Mouse (Mus musculus): ENCODE data around the gene Mettl24. TPM values are rescaled to one million over a fixed set of nuclear protein-coding genes. Genes with fewer than 3 reads are reported as not detected.
A peak's percentile ranks its signal among the peaks of the same experiment; 100 is the strongest.

The Mettl24 gene
- polyA plus RNA-seq, 1 experiment from 2014 or later, result 0.59 TPM

GRCm38 (mm10) chr10:40724342-40724741 is 41.3 kb downstream of the Mettl24 start:
- Histone ChIP-seq H3K9ac (no peak overlapping the region), H3K27ac (no peak overlapping the region), H3K36me3 (no peaks in the 10 kb centered on the region), H3K4me3 (no peak overlapping the region), H3K9me3 (replicated peaks) (no peaks in the 10 kb centered on the region), H3K4me1 (peaks cover 21% of the 10 kb centered on the region), H3K27me3 (no peaks in the 10 kb centered on the region), H3K4me2 (replicated peaks) (no peak overlapping the region)
- ATAC-seq (ENCODE audit: low FRiP score), result no peak
- 22% methylated on average over 6 of the region's 6 CpGs for WGBS

DNA sequence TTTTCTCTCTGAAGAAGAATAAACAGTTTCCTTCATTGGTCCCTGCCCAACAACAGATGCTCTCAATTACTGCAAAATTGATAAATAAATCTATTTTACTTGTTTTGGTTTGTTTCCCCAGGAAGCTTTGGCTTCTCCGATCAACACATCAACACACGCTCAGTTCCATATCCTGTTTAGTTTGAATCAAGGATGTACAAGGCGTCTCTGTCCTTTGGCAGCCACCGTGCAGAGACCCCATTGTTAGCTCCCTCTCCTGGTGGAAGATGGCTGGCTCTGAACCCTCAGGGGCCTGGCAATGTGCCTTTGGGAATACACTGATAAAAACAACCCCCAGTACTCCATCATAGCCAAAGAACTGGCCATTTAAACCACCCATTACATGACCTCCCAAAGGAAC is 42.0 kb downstream of the Mettl24 start:
- 46% methylated on average over 4 of the region's 4 CpGs for WGBS
- ATAC-seq (ENCODE audit: low FRiP score), result no peak

GRCm38 (mm10) chr10:40725471-40725870 is 42.4 kb downstream of the Mettl24 start:
- H3K4me1 ChIP-seq, result peaks cover 21% of the 10 kb centered on the region
- no peak overlapping the region for H3K27ac ChIP-seq
- no peak for ATAC-seq (ENCODE audit: low FRiP score)
- H3K9ac ChIP-seq, result no peak overlapping the region
- H3K27me3 ChIP-seq, result no peaks in the 10 kb centered on the region
- H3K36me3 ChIP-seq, result no peaks in the 10 kb centered on the region
- H3K4me3 ChIP-seq, result no peak overlapping the region
- H3K9me3 ChIP-seq (replicated peaks), result no peaks in the 10 kb centered on the region
- no peak overlapping the region for H3K4me2 ChIP-seq (replicated peaks)
- 86% methylated on average over 4 of the region's 4 CpGs for WGBS

More for the DNA sequence above, 42.0 kb downstream of the Mettl24 start:
- H3K27ac ChIP-seq, result no peak overlapping the region
- H3K9ac ChIP-seq, result no peak overlapping the region
- H3K36me3 ChIP-seq, result no peaks in the 10 kb centered on the region
- H3K4me2 ChIP-seq (replicated peaks), result no peak overlapping the region
- H3K4me1 ChIP-seq, result peaks cover 21% of the 10 kb centered on the region
- H3K4me3 ChIP-seq, result no peak overlapping the region
- no peaks in the 10 kb centered on the region for H3K27me3 ChIP-seq
- H3K9me3 ChIP-seq (replicated peaks), result no peaks in the 10 kb centered on the region

- Histone ChIP-seq H3K27me3 (no peaks in the 10 kb centered on the region), H3K36me3 (no peaks in the 10 kb centered on the region), H3K4me1 (peaks cover 21% of the 10 kb centered on the region), H3K27ac (no peak overlapping the region; the same call in 1 of the 2 replicates), H3K4me2 (replicated peaks) (no peak overlapping the region), H3K4me3 (no peak overlapping the region), H3K9me3 (replicated peaks) (no peaks in the 10 kb centered on the region), H3K9ac (no peak overlapping the region)
- 49% methylated on average over 11 of the region's 11 CpGs for WGBS
- ATAC-seq (ENCODE audit: low FRiP score), result peak; percentile 56; the same call in 1 of the 2 replicates
These were observed 43.3 kb downstream of the Mettl24 start for GRCm38 (mm10) chr10:40726288-40726902.

DNA sequence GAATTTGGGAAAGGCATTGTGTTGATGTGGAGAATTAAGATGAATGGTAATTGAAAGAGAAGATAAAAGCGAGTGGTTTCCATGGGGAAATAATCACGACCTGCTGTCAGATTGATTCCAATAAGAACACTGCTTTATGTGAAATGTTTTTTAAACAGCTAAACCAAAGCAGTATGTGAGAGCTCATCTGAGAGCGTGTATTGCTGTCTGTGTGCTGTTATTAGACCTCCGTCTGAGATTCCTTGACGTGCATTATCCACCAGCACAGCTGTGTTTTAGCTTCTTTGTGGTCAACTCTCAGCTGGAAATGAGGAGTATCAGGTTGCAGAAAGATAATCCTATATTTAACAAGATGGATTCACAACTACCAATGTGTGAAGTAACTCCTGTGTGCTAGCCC is 43.9 kb downstream of the Mettl24 start:
- 0 out of 2 replicates have a peak overlapping the region, but pooled peaks have one; percentile 57 for H3K27ac ChIP-seq
- no peak for ATAC-seq (ENCODE audit: low FRiP score)
- H3K4me3 ChIP-seq, result no peak overlapping the region
- 21% methylated on average over 5 of the region's 5 CpGs for WGBS
- no peaks in the 10 kb centered on the region for H3K9me3 ChIP-seq (replicated peaks)
- peaks cover 21% of the 10 kb centered on the region for H3K4me1 ChIP-seq
- H3K27me3 ChIP-seq, result no peaks in the 10 kb centered on the region
- H3K4me2 ChIP-seq (replicated peaks), result no peak overlapping the region
- H3K9ac ChIP-seq, result no peak overlapping the region
- H3K36me3 ChIP-seq, result no peaks in the 10 kb centered on the region

DNA sequence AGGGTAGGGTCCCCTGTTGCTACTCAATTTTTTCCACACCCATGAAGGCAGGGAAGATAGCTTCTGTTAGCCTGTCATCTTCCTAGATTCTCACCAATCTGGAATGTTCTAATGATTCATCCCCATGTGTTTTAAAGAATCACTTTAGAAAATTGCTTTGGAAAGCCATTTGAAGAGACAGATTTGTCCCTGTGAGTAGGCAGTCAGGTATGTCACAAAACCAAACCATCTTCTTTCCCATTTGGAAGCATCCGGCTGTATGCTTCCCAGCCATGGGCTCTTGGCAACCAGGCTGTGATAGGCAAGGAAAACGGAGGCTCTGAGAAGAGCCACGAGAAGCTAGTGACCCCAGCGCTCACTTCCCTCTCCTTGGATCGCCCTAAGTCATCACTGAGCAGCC is 47.1 kb downstream of the Mettl24 start:
- no peak overlapping the region for H3K9ac ChIP-seq
- no peaks in the 10 kb centered on the region for H3K27me3 ChIP-seq
- no peaks in the 10 kb centered on the region for H3K36me3 ChIP-seq
- no peak overlapping the region for H3K4me2 ChIP-seq (replicated peaks)
- no peak overlapping the region for H3K4me3 ChIP-seq
- peaks cover 11% of the 10 kb centered on the region for H3K4me1 ChIP-seq
- H3K27ac ChIP-seq, result no peak overlapping the region
- H3K9me3 ChIP-seq (replicated peaks), result no peaks in the 10 kb centered on the region
- 85% methylated on average over 5 of the region's 5 CpGs for WGBS
- ATAC-seq (ENCODE audit: low FRiP score), result no peak

- Histone ChIP-seq H3K9me3 (replicated peaks) (no peaks in the 10 kb centered on the region), H3K27ac (no peak overlapping the region), H3K27me3 (no peaks in the 10 kb centered on the region), H3K4me3 (no peak overlapping the region), H3K9ac (no peak overlapping the region), H3K4me2 (replicated peaks) (no peak overlapping the region), H3K36me3 (no peaks in the 10 kb centered on the region), H3K4me1 (peaks cover 2% of the 10 kb centered on the region; the same call in 1 of the 2 replicates)
- ATAC-seq (ENCODE audit: low FRiP score), result no peak
- WGBS, result 69% methylated on average over 3 of the region's 3 CpGs
These were observed 50.2 kb downstream of the Mettl24 start for GRCm38 (mm10) chr10:40733291-40733690.

DNA sequence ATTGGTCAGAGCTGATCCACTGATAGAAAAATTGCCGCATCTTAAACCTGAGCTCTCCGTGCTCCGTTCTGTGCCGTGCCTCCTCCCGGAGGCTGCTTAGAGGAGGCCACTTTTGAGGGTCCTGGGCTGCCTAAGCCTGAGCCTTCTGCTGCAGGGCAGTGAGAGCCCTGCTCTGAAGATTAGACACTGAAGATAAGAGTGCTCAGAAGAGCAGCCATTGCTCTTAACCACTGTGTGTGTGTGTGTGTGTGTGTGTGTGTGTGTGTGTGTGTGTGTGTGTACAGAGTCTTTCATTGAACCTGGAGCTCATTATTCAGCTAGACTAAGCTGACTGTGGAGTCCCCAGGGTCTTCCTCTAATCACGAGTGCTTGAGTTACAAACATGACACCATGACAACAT is 53.1 kb downstream of the Mettl24 start:
- ATAC-seq (ENCODE audit: low FRiP score), result no peak; the same call in 1 of the 2 replicates
- WGBS, result 77% methylated on average over 6 of the region's 6 CpGs
- H3K9me3 ChIP-seq (replicated peaks), result no peaks in the 10 kb centered on the region
- no peak overlapping the region for H3K9ac ChIP-seq
- H3K27ac ChIP-seq, result no peak overlapping the region
- no peak overlapping the region for H3K4me3 ChIP-seq
- H3K4me2 ChIP-seq (replicated peaks), result no peak overlapping the region
- H3K4me1 ChIP-seq, result peaks cover 2% of the 10 kb centered on the region; the same call in 1 of the 2 replicates
- no peaks in the 10 kb centered on the region for H3K36me3 ChIP-seq
- H3K27me3 ChIP-seq, result no peaks in the 10 kb centered on the region

DNA sequence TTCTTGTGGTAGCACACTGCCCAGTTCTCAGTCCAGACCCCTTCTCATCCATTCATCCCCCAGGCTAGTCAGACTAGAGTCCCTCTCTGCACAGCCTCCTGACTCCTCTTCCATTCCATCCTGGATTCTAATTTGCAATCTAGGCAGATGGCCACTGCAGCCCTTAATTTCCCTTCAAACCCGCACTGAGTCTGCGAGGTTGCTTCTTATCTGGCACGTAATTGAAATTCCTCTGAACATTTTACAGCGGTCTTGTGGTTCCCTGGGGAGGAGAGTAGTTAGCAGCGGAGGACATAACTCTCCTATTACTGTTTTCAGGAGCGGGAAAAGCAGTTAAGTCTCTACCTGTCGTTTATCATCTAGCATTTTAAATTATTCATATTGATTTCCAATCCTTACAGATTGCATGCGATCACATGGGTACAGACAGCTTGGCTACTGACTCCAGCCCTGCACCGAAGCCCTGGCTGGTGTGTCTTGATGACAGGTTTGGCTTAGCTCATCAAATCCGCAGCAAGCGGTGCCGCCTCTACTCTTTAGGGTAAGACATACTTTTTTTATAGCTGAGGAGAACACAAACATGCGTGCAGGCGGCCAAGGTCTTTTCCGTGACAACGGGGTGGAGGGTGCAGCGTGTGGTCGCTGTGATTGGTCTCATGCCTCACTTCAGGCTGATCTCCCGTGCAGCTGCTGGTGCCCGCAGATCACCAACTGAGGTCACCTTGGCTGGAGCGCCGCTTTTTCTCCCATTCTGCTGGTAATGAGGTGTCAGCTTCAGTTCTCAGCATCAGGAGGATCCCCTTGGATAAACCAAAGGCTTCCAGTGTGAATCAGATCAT is 54.4 kb downstream of the Mettl24 start:
- ATAC-seq (ENCODE audit: low FRiP score), result peak; percentile 82
- Histone ChIP-seq H3K27me3 (no peaks in the 10 kb centered on the region), H3K4me1 (peaks cover 2% of the 10 kb centered on the region; the same call in 1 of the 2 replicates), H3K27ac (peak overlapping the region; percentile 69), H3K4me2 (replicated peaks) (peak overlapping the region; percentile 29), H3K4me3 (no peak overlapping the region), H3K9me3 (replicated peaks) (no peaks in the 10 kb centered on the region), H3K36me3 (no peaks in the 10 kb centered on the region), H3K9ac (no peak overlapping the region; the same call in 1 of the 2 replicates)
- WGBS, result 62% methylated on average over 22 of the region's 22 CpGs

DNA sequence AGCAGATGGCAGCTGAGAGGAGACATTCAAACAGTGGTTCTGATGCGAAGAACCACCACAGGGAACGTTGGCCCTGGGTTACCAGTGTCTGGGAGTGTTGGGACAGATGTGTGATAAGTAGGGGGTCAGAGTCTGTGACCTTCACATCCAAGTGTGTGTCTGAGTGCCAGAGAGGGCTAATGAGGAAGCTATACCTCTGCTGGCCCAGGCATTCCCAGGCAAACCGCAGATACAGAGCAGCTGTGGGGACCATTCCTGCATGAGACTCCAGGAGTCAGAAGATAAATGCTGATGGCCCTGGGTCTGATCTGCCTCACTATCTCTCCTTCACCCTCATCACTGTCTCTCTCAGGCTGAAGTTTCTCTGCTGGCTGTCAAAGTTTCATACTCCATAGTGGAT is 57.6 kb downstream of the Mettl24 start:
- no peak for ATAC-seq (ENCODE audit: low FRiP score)
- Histone ChIP-seq H3K36me3 (no peaks in the 10 kb centered on the region), H3K4me1 (peaks cover 2% of the 10 kb centered on the region; the same call in 1 of the 2 replicates), H3K9ac (no peak overlapping the region), H3K4me2 (replicated peaks) (no peak overlapping the region), H3K4me3 (no peak overlapping the region), H3K27me3 (no peaks in the 10 kb centered on the region), H3K9me3 (replicated peaks) (no peaks in the 10 kb centered on the region), H3K27ac (no peak overlapping the region)
- WGBS, result 69% methylated on average over 3 of the region's 3 CpGs

DNA sequence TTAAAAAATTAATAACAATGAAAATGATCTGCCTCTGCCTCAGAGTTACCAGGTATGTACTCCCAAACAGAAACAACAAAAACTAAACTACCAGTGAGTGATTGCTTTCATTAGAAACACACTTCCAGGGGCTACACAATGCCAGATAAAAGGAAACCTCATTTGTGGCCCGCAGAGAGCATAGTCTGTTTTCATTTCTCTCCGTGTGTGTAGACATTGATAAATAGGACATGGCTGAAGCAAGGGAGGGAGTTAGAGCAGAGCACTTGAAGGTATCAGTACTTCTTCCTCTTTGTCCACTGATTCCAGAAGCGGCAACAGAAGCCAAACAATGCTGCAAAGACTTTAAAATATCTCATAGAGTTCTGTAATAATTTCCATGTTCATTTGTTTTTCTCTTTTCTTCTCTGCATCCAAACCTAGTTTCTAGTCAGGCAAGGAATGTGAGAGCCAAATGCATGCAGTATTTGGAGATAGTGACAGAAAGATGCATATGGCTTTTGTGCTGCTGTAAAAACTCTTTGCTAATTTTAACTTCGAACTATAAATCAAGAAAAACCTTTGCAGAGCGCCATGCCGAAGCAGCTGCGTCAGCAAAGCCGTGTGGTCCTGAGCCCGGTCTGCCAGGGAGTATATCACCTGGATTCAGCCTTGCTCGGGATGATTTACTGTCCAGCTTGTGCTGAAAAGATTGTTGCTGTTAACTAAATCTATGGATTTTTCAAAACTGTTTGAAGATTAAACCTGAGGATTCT is 67.4 kb downstream of the Mettl24 start:
- ATAC-seq (ENCODE audit: low FRiP score), result peak; percentile 26; the same call in 1 of the 2 replicates
- Histone ChIP-seq H3K4me2 (replicated peaks) (no peak overlapping the region), H3K27me3 (no peaks in the 10 kb centered on the region), H3K27ac (peak overlapping the region; percentile 56), H3K36me3 (no peaks in the 10 kb centered on the region), H3K9ac (no peak overlapping the region; the same call in 1 of the 2 replicates), H3K9me3 (replicated peaks) (no peaks in the 10 kb centered on the region), H3K4me3 (no peak overlapping the region), H3K4me1 (peaks cover 14% of the 10 kb centered on the region)
- 67% methylated on average over 10 of the region's 10 CpGs for WGBS

- Histone ChIP-seq H3K4me3 (no peak overlapping the region), H3K9ac (no peak overlapping the region), H3K4me1 (peaks cover 14% of the 10 kb centered on the region), H3K27ac (peak overlapping the region; percentile 56), H3K27me3 (no peaks in the 10 kb centered on the region), H3K4me2 (replicated peaks) (no peak overlapping the region), H3K36me3 (no peaks in the 10 kb centered on the region), H3K9me3 (replicated peaks) (no peaks in the 10 kb centered on the region)
- WGBS, result 82% methylated on average over 13 of the region's 13 CpGs
- ATAC-seq (ENCODE audit: low FRiP score), result no peak
These were observed 68.1 kb downstream of the Mettl24 start for GRCm38 (mm10) chr10:40751157-40751556.
